Mouse (Mus musculus) limb, embryonic 15.5 days (tissue): ENCODE data around the gene Tex9. TPM values are rescaled to one million over a fixed set of nuclear protein-coding genes. Genes with fewer than 3 reads are reported as not detected.

ENCODE experiments used
- ATAC-seq: fragments of 200-750 bp; cut with Nextera tagmentation; 2 replicates; pipeline ENCODE4 v1.8.0; 2017; ENCODE audit warnings: low read depth, moderate TSS enrichment; ENCODE audit not compliant: insufficient number of reproducible peaks, low FRiP score, low TSS enrichment
- H3K27ac ChIP-seq: fragments of 300-500 bp; sonication (generic); 2 replicates; pipeline ENCODE4 v1.5.1; 2015; ENCODE audit warnings: moderate library complexity, mild to moderate bottlenecking, inconsistent platforms
- H3K27me3 ChIP-seq: fragments of 300-500 bp; sonication (generic); 2 replicates; pipeline ENCODE4 v1.6.1; 2015; ENCODE audit warnings: inconsistent platforms
- H3K36me3 ChIP-seq: fragments of 300-500 bp; sonication (generic); 2 replicates; pipeline ENCODE4 v1.6.1; 2015; ENCODE audit warnings: inconsistent platforms
- H3K4me1 ChIP-seq: fragments of 300-500 bp; sonication (generic); 2 replicates; pipeline ENCODE4 v1.6.1; 2015; ENCODE audit warnings: inconsistent platforms
- H3K4me2 ChIP-seq: fragments of 300-500 bp; sonication (generic); 2 replicates; pipeline ENCODE4 v1.6.1; 2015; ENCODE audit warnings: mild to moderate bottlenecking, inconsistent platforms
- H3K4me3 ChIP-seq: fragments of 300-500 bp; sonication (generic); 2 replicates; pipeline ENCODE4 v1.5.1; 2015; ENCODE audit warnings: mild to moderate bottlenecking, inconsistent platforms
- H3K9ac ChIP-seq: fragments of 300-500 bp; sonication (generic); 2 replicates; pipeline ENCODE4 v1.6.1; 2015; ENCODE audit warnings: inconsistent platforms
- H3K9me3 ChIP-seq: fragments of 300-500 bp; sonication (generic); 2 replicates; pipeline ENCODE4 v1.6.1; 2016; ENCODE audit warnings: inconsistent platforms
- WGBS: fragments of 180-500 bp; shearing (Covaris S2); methylation state at CpG from one replicate; pipeline ENCODE4 v1.1.7; 2015; 5-methylcytosine and 5-hydroxymethylcytosine counted together
- polyA plus RNA-seq: library from polyadenylated mRNA; unstranded; fragments of >200 nt; fragmentation: Nextera tagmentation; extraction: Ambion mirVana; gene quantifications from 2 replicates; pipeline ENCODE4 v1.2.1, GENCODE M21; 2015

Tex9 gene
- polyA plus RNA-seq, 1 experiment from 2014 or later = 24.0 TPM

DNA sequence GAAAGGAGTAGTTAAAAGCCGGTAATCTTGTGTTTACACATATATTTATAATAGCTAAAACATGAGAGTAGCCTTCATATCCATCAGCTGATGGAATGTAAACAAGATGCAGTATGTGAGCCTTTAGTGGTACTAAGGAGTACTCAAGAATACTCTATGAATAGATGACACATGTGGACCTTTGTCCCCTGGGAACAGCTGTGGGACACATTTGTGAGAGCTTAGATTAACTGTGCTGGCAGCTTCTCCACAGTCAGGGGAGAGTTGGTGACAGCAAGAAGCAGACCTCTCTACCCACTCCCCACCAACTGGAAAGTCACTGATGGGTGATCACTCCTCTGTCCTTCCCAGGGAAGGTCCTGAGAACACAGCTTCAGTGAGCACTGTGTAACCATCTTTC is 41.6 kb downstream of the Tex9 start:
- H3K4me2 ChIP-seq = no peak overlapping the region
- H3K36me3 ChIP-seq = peaks cover 17% of the 10 kb centered on the region
- H3K27ac ChIP-seq = no peak overlapping the region
- H3K4me1 ChIP-seq = no peaks in the 10 kb centered on the region
- no peak overlapping the region for H3K9ac ChIP-seq
- no peaks in the 10 kb centered on the region for H3K27me3 ChIP-seq
- ATAC-seq = no peak
- H3K9me3 ChIP-seq = no peaks in the 10 kb centered on the region
- no peak overlapping the region for H3K4me3 ChIP-seq
- 75% methylated on average over 1 of the region's 1 CpGs for WGBS

- WGBS = 88% methylated on average over 2 of the region's 2 CpGs
- no peak overlapping the region for H3K4me3 ChIP-seq
- no peak overlapping the region for H3K4me2 ChIP-seq
- H3K9ac ChIP-seq = no peak overlapping the region
- no peaks in the 10 kb centered on the region for H3K9me3 ChIP-seq
- H3K36me3 ChIP-seq = peaks cover 17% of the 10 kb centered on the region
- no peak for ATAC-seq
- H3K4me1 ChIP-seq = no peaks in the 10 kb centered on the region
- no peak overlapping the region for H3K27ac ChIP-seq
- H3K27me3 ChIP-seq = no peaks in the 10 kb centered on the region
Measured at GRCm38 (mm10) chr9:72449841-72450240, 42.2 kb downstream of the Tex9 start.

- H3K4me2 ChIP-seq = no peak overlapping the region
- ATAC-seq = no peak
- no peaks in the 10 kb centered on the region for H3K27me3 ChIP-seq
- no peak overlapping the region for H3K9ac ChIP-seq
- H3K9me3 ChIP-seq = no peaks in the 10 kb centered on the region
- WGBS = 81% methylated on average over 7 of the region's 7 CpGs
- no peak overlapping the region for H3K4me3 ChIP-seq
- no peaks in the 10 kb centered on the region for H3K4me1 ChIP-seq
- H3K36me3 ChIP-seq = peaks cover 17% of the 10 kb centered on the region
- no peak overlapping the region for H3K27ac ChIP-seq
Measured at GRCm38 (mm10) chr9:72449367-72449766, 42.6 kb downstream of the Tex9 start.

- no peaks in the 10 kb centered on the region for H3K4me1 ChIP-seq
- peaks cover 17% of the 10 kb centered on the region for H3K36me3 ChIP-seq
- no peaks in the 10 kb centered on the region for H3K27me3 ChIP-seq
- H3K9me3 ChIP-seq = no peaks in the 10 kb centered on the region
- no peak overlapping the region for H3K27ac ChIP-seq
- H3K9ac ChIP-seq = no peak overlapping the region
- no peak overlapping the region for H3K4me2 ChIP-seq
- WGBS = 43% methylated on average over 8 of the region's 8 CpGs
- no peak overlapping the region for H3K4me3 ChIP-seq
- no peak for ATAC-seq
Measured at GRCm38 (mm10) chr9:72448026-72448425, 44.0 kb downstream of the Tex9 start.

- H3K27ac ChIP-seq = no peak overlapping the region
- H3K9ac ChIP-seq = no peak overlapping the region
- no peak overlapping the region for H3K4me2 ChIP-seq
- H3K27me3 ChIP-seq = no peaks in the 10 kb centered on the region
- H3K4me1 ChIP-seq = peaks cover 10% of the 10 kb centered on the region
- 83% methylated on average over 10 of the region's 10 CpGs for WGBS
- ATAC-seq = no peak
- H3K9me3 ChIP-seq = no peaks in the 10 kb centered on the region
- H3K36me3 ChIP-seq = peaks cover 10% of the 10 kb centered on the region; the same call in 1 of the 2 replicates
- no peak overlapping the region for H3K4me3 ChIP-seq
Measured at GRCm38 (mm10) chr9:72441927-72442715, 49.9 kb downstream of the Tex9 start.

- ATAC-seq = no peak; the same call in 1 of the 2 replicates
- Histone ChIP-seq H3K4me3 (no peak overlapping the region), H3K9me3 (no peaks in the 10 kb centered on the region), H3K27ac (no peak overlapping the region), H3K36me3 (peaks cover 5% of the 10 kb centered on the region; the same call in 1 of the 2 replicates), H3K4me2 (no peak overlapping the region), H3K4me1 (peaks cover 10% of the 10 kb centered on the region), H3K9ac (no peak overlapping the region), H3K27me3 (no peaks in the 10 kb centered on the region)
- 60% methylated on average over 8 of the region's 8 CpGs for WGBS
Measured at GRCm38 (mm10) chr9:72440948-72441926, 50.8 kb downstream of the Tex9 start.

- no peaks in the 10 kb centered on the region for H3K27me3 ChIP-seq
- H3K4me2 ChIP-seq = no peak overlapping the region
- H3K4me3 ChIP-seq = no peak overlapping the region
- WGBS = 86% methylated on average over 4 of the region's 4 CpGs
- no peak overlapping the region for H3K27ac ChIP-seq
- ATAC-seq = no peak
- no peaks in the 10 kb centered on the region for H3K9me3 ChIP-seq
- no peak overlapping the region for H3K9ac ChIP-seq
- peaks cover 10% of the 10 kb centered on the region for H3K4me1 ChIP-seq
- 0 out of 2 replicates have a peak, but pooled peaks cover 3% of the 10 kb centered on the region for H3K36me3 ChIP-seq
Measured at GRCm38 (mm10) chr9:72440358-72440757, 51.7 kb downstream of the Tex9 start.

GRCm38 (mm10) chr9:72438749-72439148 is 53.3 kb downstream of the Tex9 start:
- H3K9ac ChIP-seq = peak overlapping the region; percentile 52
- 0 out of 2 replicates have a peak, but pooled peaks cover 3% of the 10 kb centered on the region for H3K36me3 ChIP-seq
- 2% methylated on average over 9 of the region's 9 CpGs for WGBS
- H3K4me3 ChIP-seq = peak overlapping the region; percentile 63
- H3K4me2 ChIP-seq = peak overlapping the region; percentile 98
- no peaks in the 10 kb centered on the region for H3K27me3 ChIP-seq
- no peak for ATAC-seq
- peaks cover 10% of the 10 kb centered on the region for H3K4me1 ChIP-seq
- no peak overlapping the region for H3K27ac ChIP-seq
- H3K9me3 ChIP-seq = no peaks in the 10 kb centered on the region

GRCm38 (mm10) chr9:72437822-72438701 is 54.0 kb downstream of the Tex9 start, which contains the start of gene Mns1:
Mns1 (plus strand) TSS chr9:72438011.
- Histone ChIP-seq H3K9me3 (no peaks in the 10 kb centered on the region), H3K27ac (no peak within 1 kb of the TSS), H3K4me3 (peak within 1 kb of the TSS; percentile 63), H3K4me2 (peak within 1 kb of the TSS; percentile 98), H3K36me3 (0 out of 2 replicates have a peak, but pooled peaks cover 3% of the 10 kb centered on the region), H3K4me1 (peaks cover 10% of the 10 kb centered on the region), H3K9ac (peak within 1 kb of the TSS; percentile 52), H3K27me3 (no peaks in the 10 kb centered on the region)
- 2% methylated on average over 43 of the region's 43 CpGs for WGBS
- ATAC-seq = peak; percentile 95

DNA sequence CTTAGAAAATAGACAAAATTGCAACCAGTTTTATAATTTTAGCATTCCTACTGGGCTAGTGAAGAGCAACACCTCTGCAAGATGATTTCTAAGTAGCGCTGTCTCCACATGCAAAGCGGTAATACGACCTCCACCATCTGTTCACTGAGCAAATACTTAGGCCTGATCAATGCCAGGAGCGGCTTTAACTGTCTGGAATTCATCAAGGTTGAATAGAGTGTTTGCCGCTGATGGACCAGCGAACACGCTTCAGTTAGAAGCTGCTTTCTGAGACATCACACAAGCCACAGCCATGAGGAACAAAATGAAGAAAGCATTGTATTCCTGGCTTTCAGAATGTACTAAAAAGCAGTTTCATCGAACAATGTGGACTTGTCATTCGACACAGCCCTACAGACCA is 57.1 kb downstream of the Tex9 start:
- peaks cover 10% of the 10 kb centered on the region for H3K4me1 ChIP-seq
- no peak overlapping the region for H3K4me3 ChIP-seq
- no peak overlapping the region for H3K9ac ChIP-seq
- H3K36me3 ChIP-seq = no peaks in the 10 kb centered on the region
- no peaks in the 10 kb centered on the region for H3K27me3 ChIP-seq
- H3K4me2 ChIP-seq = no peak overlapping the region
- no peak for ATAC-seq
- H3K27ac ChIP-seq = no peak overlapping the region
- WGBS = 41% methylated on average over 9 of the region's 9 CpGs
- H3K9me3 ChIP-seq = no peaks in the 10 kb centered on the region

GRCm38 (mm10) chr9:72427861-72428260 is 64.2 kb downstream of the Tex9 start:
- 58% methylated on average over 4 of the region's 4 CpGs for WGBS
- H3K4me1 ChIP-seq = no peaks in the 10 kb centered on the region
- H3K36me3 ChIP-seq = no peaks in the 10 kb centered on the region
- no peak overlapping the region for H3K27ac ChIP-seq
- no peaks in the 10 kb centered on the region for H3K9me3 ChIP-seq
- H3K4me3 ChIP-seq = no peak overlapping the region
- no peak overlapping the region for H3K4me2 ChIP-seq
- no peak for ATAC-seq
- no peak overlapping the region for H3K9ac ChIP-seq
- no peaks in the 10 kb centered on the region for H3K27me3 ChIP-seq
